Mouse (Mus musculus) kidney, adult 8-10 months (tissue): ENCODE measurements at regions not wholly inside any gene's neighbourhood (a gene's known extent, or its start where the extent isn't known, plus 50 kb on each side); places are given as distances from the start of the nearest gene placed in this dataset.

ENCODE experiments used
- DNase-seq, 2 experiments: peaks; one replicate each; pipeline ENCODE4 v3.0.0; 2022

DNA sequence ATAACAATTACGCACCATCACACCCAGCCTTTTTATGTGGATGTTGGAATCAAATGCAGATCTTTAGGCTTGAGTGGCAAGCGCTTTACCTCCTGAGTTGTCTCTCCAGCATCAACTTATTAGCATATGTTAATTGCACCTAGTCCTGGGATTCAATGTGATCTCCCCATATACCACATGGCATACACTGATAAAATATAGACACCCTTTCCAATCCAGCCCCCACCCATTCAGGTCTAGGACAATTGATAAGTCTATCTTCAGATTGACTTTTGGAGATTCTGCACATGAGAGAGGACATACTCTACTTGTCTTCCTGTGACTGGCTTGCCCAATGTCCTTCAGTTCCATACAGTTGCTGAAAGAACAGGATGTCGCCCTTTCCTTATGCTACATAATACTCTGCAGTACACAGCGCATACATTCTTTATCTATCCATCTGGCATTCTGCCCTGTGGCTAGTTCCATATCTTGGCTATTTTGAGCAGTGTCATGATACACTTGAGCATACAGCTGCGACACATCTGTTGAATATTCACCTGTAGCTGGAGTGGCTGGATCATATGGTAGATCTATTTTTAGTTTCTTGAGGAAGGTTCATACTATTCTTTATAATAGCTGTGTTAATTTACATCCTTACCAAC is 120.3 kb downstream of the Gsdmc2 start:
- no peak for DNase-seq

DNA sequence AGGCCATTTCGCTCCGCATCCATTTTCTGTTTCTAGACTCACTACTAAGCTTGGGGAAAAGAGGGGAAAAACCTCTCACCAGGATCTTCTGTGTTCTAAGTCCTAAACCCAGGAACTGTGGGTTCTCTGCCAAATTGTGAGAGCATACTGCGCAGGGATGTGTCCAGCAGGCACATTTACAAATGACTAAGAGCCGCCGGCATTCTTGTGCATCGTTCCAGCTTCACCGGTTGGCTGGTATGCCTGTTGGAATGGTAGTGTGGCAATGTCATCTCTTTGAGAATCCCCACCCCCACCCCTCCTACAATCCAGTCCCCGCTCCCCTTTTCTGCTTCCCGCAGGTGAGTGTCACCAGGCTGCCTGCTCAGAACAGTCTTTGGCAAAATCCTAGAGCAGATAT is 122.0 kb downstream of the Gsdmc2 start:
- DNase-seq, result peak in 1 of 2 experiments; percentile 1

- peak; percentile 11 to 45 for DNase-seq
These were observed 123.2 kb downstream of the Gsdmc2 start for GRCm38 (mm10) chr15:63721669-63722357.

DNA sequence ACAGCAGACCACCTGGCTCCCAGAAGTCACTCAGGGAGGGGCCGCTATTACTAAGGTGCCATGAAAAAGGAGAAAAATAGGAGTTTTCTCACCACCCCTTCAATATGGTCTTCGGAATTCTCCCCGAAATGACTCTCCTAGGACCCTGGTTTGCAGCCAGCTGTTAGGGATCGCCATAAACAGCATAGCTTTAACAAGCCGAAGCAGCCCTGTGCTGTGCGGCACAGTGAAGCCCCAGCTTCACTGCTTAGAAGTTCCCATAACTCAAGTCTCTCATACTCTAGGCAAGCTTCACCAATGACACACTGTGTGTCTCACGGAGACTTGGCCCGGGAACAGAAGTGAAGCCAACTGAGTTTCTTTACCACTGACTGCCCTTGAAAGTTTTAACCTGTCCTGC is 127.2 kb downstream of the Gsdmc2 start:
- no peak for DNase-seq

DNA sequence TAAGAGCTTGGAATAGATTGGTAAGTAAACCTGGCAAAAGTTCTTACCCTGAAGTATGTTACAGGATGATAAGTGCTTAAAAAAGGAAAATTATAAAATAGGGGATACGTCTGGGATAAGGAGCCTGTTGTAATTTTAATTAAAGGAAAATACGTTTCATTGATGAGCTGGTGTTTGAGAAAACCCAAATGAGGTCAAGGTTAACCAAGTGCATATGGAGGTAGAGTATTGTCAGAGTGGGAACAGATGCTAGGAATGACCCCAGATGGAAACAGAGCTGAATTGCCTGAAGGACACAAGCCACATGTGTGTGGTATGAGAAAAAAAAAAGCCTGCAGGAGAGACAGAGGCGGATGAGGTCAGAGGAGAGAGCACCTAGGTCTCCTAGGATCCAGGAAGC is 131.3 kb downstream of the Gsdmc2 start:
- DNase-seq, result no peak

DNA sequence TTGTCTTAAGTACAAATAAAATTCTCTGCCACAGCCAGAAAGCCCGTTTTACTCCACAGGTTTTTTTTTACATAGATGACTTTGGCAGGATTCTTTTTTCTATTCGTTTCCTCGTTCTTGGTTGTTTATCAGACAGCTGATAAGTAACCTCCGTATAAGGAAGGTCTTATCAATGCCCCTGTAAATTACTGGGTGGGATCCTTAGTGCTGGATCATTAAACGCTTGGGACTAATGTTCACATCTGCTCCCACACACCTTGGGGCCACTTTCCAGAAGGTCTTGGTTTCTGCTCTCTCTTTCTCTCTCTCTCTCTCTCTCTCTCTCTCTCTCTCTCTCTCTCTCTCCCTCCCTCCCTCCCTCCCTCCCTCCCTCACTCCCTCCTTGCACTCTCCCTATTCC is 134.6 kb downstream of the Gsdmc2 start:
- DNase-seq, result no peak

DNA sequence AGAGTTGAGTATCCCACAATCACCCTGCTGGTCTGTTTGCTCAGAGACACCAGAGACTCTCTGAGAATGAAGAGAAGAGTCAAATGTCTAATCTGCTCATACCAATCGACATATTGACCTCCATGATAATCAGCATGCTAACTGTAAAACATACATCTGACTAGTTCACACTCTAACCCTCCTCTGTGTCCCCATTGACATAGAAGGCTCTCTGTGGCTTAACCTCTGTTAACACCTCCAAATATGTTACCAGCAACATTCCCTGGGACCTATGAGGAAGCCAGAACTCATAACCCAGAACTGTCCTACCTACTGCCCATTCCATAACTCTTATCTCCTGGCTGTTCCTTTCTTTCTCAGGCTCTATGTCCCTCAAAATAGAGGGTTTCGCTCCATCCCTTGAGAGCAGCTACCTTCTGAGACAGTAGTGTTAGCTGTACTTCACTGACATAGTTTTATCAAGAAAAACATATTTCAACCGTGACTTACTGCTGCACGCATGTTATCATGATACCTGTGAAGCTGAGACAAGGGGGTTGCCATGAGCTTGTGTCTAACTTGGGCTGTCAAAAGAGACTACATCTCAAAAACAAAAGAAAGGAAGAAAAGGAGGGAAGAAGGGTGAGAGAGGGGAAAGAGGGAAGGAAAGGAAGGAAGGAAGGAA is 135.6 kb downstream of the Gsdmc2 start:
- DNase-seq, result no peak

DNA sequence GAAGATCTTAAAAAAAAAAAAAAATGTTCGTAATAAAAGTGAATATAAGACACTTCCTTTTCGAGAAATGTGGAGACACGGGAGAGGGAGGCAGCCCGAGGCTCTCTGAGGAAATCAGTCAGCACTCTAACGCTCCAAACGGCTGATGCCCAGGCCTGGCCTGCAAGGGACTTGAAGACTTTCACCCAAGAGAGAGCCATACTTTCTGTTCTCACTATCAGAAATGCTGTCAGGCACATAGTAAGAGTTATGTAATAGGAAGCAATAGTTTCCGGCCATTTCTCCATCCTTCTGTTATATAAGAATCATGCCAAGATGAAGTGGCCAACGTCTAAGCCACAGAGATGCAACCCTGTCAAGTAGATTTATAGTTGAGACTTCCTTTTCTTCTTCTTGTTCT is 140.3 kb downstream of the Gsdmc2 start:
- DNase-seq, result no peak

DNA sequence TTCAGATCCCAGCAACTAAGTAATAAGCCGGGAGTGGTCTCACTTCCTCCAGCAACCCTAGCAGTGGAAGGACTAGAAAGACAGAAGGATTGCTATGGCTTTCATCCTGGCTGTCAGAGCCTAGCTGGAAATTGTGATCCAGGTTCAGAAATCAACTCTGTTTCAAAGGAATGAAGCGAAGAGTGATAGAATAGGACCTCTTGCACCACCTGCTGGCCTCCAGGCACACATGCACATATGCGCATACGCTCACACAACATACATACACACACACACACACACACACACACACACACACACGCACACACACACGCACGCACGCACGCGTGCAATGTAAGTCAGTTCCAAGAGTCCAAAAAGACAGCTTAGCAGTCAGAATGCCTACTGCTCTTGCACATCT is 147.1 kb downstream of the Gsdmc2 start:
- no peak for DNase-seq

GRCm38 (mm10) chr15:63694150-63694549 is 150.8 kb downstream of the Gsdmc2 start:
- no peak for DNase-seq

DNA sequence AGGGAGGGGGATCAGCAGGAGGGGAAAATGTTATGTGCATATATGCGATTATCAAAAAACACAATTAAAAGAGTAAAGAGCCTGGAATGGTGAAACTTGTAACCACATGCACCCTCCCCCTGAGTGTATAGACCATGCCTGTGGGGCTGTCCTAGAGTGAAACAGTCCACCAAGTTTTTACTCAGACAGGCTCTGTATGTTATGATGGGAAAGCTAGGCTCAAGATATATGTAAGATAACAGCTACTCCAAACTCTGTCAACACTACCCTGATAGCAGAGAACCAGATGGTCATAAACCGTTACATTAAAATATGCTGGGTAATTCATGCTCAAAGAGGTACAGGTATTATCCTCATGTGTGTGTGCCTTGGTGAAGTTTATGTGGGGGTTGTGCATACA is 151.4 kb downstream of the Gsdmc2 start:
- no peak for DNase-seq

GRCm38 (mm10) chr15:63692491-63693295 is 152.3 kb downstream of the Gsdmc2 start:
- no peak for DNase-seq

GRCm38 (mm10) chr15:63689788-63690575 is 155.0 kb downstream of the Gsdmc2 start:
- no peak for DNase-seq

- DNase-seq, result no peak
These were observed 157.1 kb downstream of the Gsdmc2 start for GRCm38 (mm10) chr15:63687852-63688251.

GRCm38 (mm10) chr15:63686954-63687562 is 157.9 kb downstream of the Gsdmc2 start:
- DNase-seq, result no peak

DNA sequence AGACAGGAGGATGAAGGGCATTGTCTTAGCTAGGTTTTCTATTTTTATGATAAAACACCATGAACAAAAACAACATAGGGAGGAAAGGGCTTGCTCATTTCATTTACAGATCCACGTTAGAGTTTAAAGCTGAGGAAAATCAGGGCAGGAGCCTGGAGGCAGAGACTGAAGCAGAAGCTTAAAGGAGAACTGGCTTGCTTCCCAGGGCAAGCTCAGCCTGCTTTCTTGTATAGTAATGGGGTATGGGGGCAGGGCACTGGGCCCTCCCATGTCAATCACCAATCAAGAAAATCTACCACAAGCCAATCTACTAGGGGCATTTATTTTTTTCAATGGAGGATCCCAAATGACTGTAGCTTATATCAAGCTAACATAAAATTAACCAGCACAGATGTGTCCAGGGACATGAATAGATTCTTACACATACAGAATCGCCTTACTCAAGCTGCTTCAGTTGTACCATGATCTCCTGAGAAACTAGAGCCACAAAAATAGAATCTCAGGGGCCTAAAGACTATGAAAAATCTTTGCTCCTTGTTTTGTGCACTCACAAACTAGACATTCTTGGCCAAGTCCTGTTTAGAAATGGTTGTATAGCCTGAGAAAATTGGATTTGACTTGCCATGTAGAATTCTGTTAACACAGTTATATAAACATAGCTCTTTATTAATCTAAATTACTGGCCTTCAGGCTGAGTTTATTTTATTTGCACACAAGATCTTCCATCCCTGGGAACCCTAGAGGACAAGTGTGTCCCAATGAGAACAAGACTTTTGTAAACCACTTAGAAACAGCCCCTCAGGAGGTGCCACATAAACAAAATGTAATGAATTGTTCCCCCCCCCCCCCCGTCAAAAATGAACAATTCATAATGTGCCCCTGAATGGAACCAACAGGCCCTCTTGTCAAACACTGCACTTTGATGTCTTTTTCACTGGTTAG is 164.7 kb downstream of the Gsdmc2 start:
- DNase-seq, result no peak

GRCm38 (mm10) chr15:63678921-63679320 is 166.1 kb downstream of the Gsdmc2 start:
- no peak for DNase-seq

- no peak for DNase-seq
These were observed 169.4 kb downstream of the Gsdmc2 start for GRCm38 (mm10) chr15:63675491-63676036.

DNA sequence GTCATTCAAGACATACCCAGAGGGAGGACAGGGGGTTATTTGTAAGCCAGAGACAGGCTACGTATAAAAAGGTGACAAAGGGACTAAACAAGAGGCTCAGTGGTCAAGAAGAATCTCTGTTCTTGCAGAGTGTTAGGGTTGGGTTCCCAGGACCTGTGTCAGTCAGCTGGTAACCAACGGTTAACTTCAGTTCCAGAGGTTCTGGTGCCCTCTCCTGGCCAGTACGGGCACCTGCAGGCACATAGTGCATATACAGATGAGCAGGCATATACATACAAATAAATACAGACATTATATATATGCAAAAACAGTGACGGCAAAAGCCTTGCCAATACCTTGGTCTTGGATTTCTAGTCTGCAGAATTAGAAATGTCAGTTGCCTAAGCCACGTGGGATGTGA is 170.6 kb downstream of the Gsdmc2 start:
- no peak for DNase-seq

GRCm38 (mm10) chr15:63671081-63671480 is 173.9 kb downstream of the Gsdmc2 start:
- no peak for DNase-seq

DNA sequence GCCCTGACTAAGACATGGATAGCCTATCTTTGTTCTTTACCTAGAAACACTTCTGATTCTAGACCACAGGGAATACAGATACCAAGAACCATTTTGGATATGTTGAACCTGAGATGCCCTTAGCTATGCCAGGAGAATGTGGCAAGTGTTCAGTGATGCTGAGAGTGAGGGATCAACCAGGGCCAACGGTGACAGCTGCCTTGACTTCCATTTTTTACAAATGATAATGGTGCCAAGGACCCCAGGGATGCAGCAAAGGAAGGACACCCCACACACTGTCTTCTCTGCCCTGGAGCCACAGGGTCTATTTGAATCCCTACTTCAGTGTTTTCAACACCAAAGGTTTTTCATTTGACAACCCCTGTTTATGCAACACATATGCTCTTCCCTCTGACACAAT is 174.4 kb downstream of the Gsdmc2 start:
- no peak for DNase-seq
